Mouse (Mus musculus): ENCODE measurements around the gene Ep300.
"Not testable (repeated sequence)": the region's sequence is repeated elsewhere in the genome, so short reads cannot be mapped to it uniquely, and the experiment has no call there.

Ep300 gene

DNA sequence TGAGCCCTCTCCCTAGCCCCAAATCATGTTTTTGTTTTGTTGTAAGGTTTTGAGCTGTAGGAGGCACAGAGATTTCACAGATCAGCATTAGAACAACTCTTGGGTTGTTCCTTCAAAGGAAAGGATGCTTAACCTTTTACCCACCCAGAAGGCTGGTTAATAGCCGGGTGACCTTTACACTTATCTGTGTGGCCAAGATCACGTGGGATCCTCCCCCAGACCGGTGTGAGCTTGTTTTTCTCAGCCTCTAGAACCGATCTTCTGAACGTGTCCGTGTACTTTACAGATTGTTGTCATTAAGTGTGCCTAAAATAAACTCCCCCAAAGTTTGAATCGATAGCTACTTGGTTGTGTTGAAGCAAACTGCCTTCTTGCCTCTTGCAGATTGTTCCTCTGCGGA lies 115.5 kb downstream of the Ep300 start:
- DNase-seq (ENCODE audit: low read depth): no peak

DNA sequence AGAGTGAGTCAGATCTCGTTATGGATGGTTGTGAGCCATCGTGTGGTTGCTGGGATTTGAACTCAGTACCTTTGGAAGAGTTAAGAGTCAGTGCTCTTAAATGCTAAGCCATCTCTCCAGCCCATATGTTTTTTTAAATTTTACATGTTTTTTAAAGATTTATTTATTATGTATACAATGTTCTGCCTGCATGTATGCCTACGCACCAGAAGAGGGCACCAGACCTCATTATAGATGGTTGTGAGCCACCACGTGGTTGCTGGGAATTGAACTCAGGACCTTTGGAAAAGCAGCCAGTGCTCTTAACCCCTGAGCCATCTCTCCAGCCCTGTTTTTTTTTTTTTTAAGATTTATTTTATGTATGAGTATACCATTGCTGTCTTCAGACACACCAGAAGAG lies 116.2 kb downstream of the Ep300 start:
- not testable (repeated sequence) for DNase-seq (ENCODE audit: low read depth)
